Mouse (Mus musculus): ENCODE measurements around the gene Armc8. TPM values are rescaled to one million over a fixed set of nuclear protein-coding genes. Genes with fewer than 3 reads are reported as not detected.
A peak's percentile ranks its signal among the peaks of the same experiment; 100 is the strongest.

Gene Armc8
- polyA plus RNA-seq, 1 experiment from 2014 or later = 46.4 TPM

DNA sequence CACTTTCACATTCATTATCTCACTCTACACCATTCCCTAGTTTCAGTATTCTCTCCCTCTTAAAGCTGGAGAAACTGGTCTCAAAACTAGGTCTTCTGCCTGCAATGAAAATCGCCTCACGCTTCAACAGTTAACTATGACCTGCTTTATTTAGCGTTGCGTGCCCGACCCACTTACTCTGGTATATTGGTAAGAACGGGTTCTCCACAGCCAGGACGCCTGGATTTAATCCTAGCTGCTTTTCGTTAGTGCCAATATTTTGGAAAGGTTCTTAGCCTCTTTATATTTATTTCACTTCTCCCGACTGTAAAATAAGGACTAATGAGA lies 335 bp upstream of the Armc8 start:
- DNase-seq (ENCODE audit: low spot score) (no peak), ATAC-seq (ENCODE audit: low FRiP score) (peak; percentile 61; the same call in 1 of the 2 replicates)
- peak overlapping the region; percentile 35; the same call in 1 of the 2 replicates for H3K9ac ChIP-seq (ENCODE audit: low read depth, low read length)
- no peaks in the 10 kb centered on the region for H3K9me3 ChIP-seq (ENCODE audit: control insufficient read depth, low read length)
- no peaks in the 10 kb centered on the region for H3K27me3 ChIP-seq (ENCODE audit: control insufficient read depth, insufficient read depth, low read length)
- no peaks in the 10 kb centered on the region for H3K36me3 ChIP-seq (ENCODE audit: control insufficient read depth, insufficient read depth, low read length)
- WGBS = 2% methylated on average over 9 of the region's 9 CpGs
- H3K27ac ChIP-seq (ENCODE audit: low read depth, low read length) = peak overlapping the region; percentile 88; the same call in 1 of the 2 replicates
- H3K4me2 ChIP-seq (replicated peaks; ENCODE audit: low read depth, low read length) = peak overlapping the region; percentile 47
- H3K4me3 ChIP-seq (ENCODE audit: low read depth, low read length) = peak overlapping the region; percentile 87
- H3K4me1 ChIP-seq (replicated peaks; ENCODE audit: control insufficient read depth, insufficient read depth, low read length) = no peaks in the 10 kb centered on the region

DNA sequence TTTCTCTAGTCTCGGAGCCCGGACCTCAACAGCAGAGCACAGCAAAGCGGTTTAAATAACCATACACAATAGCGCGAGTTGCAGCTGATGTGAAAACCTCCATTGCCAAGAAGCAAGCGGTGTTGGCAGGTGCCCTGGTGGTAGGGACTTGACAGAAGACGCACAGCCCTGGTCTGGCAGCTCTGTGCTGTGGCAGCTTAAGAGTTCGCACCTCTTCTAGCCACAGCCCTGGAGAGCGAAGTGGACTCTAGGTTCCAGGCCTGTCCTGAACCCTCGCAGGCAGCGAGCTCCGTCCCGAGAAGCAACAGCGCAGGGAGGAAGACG lies 714 bp downstream of the Armc8 start:
- peak overlapping the region; percentile 87 for H3K4me3 ChIP-seq (ENCODE audit: low read depth, low read length)
- no peaks in the 10 kb centered on the region for H3K9me3 ChIP-seq (ENCODE audit: control insufficient read depth, low read length)
- H3K36me3 ChIP-seq (ENCODE audit: control insufficient read depth, insufficient read depth, low read length) = no peaks in the 10 kb centered on the region
- no peaks in the 10 kb centered on the region for H3K4me1 ChIP-seq (replicated peaks; ENCODE audit: control insufficient read depth, insufficient read depth, low read length)
- peak overlapping the region; percentile 59 for H3K4me2 ChIP-seq (replicated peaks; ENCODE audit: low read depth, low read length)
- DNase-seq (ENCODE audit: low spot score) = no peak
- peak; percentile 72; the same call in 1 of the 2 replicates for ATAC-seq (ENCODE audit: low FRiP score)
- peak overlapping the region; percentile 88 for H3K27ac ChIP-seq (ENCODE audit: low read depth, low read length)
- H3K9ac ChIP-seq (ENCODE audit: low read depth, low read length) = peak overlapping the region; percentile 85
- H3K27me3 ChIP-seq (ENCODE audit: control insufficient read depth, insufficient read depth, low read length) = no peaks in the 10 kb centered on the region
- WGBS = 4% methylated on average over 15 of the region's 15 CpGs

DNA sequence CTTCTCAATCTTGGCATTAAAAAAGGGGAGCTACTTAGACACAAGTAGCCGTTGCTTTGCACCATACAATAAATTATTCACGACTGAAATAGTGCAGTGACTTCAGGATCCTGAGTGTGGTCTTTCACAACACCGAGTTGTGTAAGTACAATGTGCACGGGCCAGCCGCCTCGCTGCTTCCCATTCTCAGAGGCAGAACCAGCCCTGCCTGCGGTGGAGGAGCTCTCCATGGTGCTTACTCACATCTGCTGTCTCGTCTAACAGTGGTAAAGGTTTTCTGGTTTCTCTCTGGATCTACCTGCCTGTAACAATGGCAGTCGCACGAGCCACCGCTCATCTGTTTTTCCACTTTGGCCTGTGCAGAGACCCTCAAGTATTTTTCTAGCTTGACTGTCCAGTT lies 5.0 kb downstream of the Armc8 start:
- H3K36me3 ChIP-seq (ENCODE audit: control insufficient read depth, insufficient read depth, low read length) = no peaks in the 10 kb centered on the region
- H3K27me3 ChIP-seq (ENCODE audit: control insufficient read depth, insufficient read depth, low read length) = no peaks in the 10 kb centered on the region
- no peak overlapping the region for H3K9ac ChIP-seq (ENCODE audit: low read depth, low read length)
- H3K4me2 ChIP-seq (replicated peaks; ENCODE audit: low read depth, low read length) = no peak overlapping the region
- H3K4me3 ChIP-seq (ENCODE audit: low read depth, low read length) = no peak overlapping the region
- no peak overlapping the region for H3K27ac ChIP-seq (ENCODE audit: low read depth, low read length)
- DNase-seq (ENCODE audit: low spot score) (peak; percentile 36), ATAC-seq (ENCODE audit: low FRiP score) (no peak)
- no peaks in the 10 kb centered on the region for H3K9me3 ChIP-seq (ENCODE audit: control insufficient read depth, low read length)
- H3K4me1 ChIP-seq (replicated peaks; ENCODE audit: control insufficient read depth, insufficient read depth, low read length) = no peaks in the 10 kb centered on the region
- 31% methylated on average over 11 of the region's 11 CpGs for WGBS

DNA sequence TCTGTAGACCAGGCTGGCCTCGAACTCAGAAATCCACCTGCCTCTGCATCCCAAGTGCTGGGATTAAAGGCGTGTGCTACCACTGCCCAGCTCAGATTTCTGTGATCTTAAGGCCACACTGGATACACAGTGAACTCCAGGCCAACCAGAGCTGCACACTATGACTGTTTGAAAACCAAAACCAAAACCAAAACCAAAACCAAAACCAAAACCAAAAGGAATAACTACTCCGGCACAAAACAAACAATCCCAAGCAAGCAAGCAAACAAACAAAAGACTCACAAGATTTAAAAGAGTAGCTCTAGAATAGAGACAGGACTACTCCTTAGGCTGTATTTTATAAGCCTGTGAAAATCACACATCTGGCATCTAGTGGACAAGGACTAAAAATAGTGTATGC lies 8.3 kb downstream of the Armc8 start:
- H3K27ac ChIP-seq (ENCODE audit: low read depth, low read length) = no peak overlapping the region
- ATAC-seq (ENCODE audit: low FRiP score) (no peak), DNase-seq (ENCODE audit: low spot score) (no peak)
- no peaks in the 10 kb centered on the region for H3K4me1 ChIP-seq (replicated peaks; ENCODE audit: control insufficient read depth, insufficient read depth, low read length)
- 87% methylated on average over 3 of the region's 3 CpGs for WGBS
- H3K4me2 ChIP-seq (replicated peaks; ENCODE audit: low read depth, low read length) = no peak overlapping the region
- no peaks in the 10 kb centered on the region for H3K27me3 ChIP-seq (ENCODE audit: control insufficient read depth, insufficient read depth, low read length)
- no peaks in the 10 kb centered on the region for H3K36me3 ChIP-seq (ENCODE audit: control insufficient read depth, insufficient read depth, low read length)
- H3K9me3 ChIP-seq (ENCODE audit: control insufficient read depth, low read length) = no peaks in the 10 kb centered on the region
- no peak overlapping the region for H3K9ac ChIP-seq (ENCODE audit: low read depth, low read length)
- H3K4me3 ChIP-seq (ENCODE audit: low read depth, low read length) = no peak overlapping the region

DNA sequence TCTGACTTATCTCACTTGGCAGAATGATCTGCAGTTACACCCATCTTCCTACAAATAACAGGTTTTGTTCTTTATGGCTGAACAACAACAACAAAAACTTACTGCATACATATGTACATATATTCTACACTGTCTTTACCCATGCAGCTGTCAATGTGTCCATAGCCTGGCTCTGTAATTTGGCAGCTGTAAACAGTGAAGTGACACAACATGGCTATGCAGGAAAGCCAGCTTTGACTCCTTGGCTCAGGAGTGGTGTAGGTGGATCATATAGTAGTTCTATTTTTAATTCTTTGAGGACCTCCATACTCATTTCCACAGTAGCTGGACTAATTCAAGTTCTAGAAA lies 9.2 kb downstream of the Armc8 start:
- no peak overlapping the region for H3K4me2 ChIP-seq (replicated peaks; ENCODE audit: low read depth, low read length)
- no peaks in the 10 kb centered on the region for H3K4me1 ChIP-seq (replicated peaks; ENCODE audit: control insufficient read depth, insufficient read depth, low read length)
- H3K4me3 ChIP-seq (ENCODE audit: low read depth, low read length) = no peak overlapping the region
- H3K27ac ChIP-seq (ENCODE audit: low read depth, low read length) = no peak overlapping the region
- DNase-seq (ENCODE audit: low spot score) (no peak), ATAC-seq (ENCODE audit: low FRiP score) (no peak)
- H3K9me3 ChIP-seq (ENCODE audit: control insufficient read depth, low read length) = no peaks in the 10 kb centered on the region
- no peak overlapping the region for H3K9ac ChIP-seq (ENCODE audit: low read depth, low read length)
- no peaks in the 10 kb centered on the region for H3K36me3 ChIP-seq (ENCODE audit: control insufficient read depth, insufficient read depth, low read length)
- no peaks in the 10 kb centered on the region for H3K27me3 ChIP-seq (ENCODE audit: control insufficient read depth, insufficient read depth, low read length)

DNA sequence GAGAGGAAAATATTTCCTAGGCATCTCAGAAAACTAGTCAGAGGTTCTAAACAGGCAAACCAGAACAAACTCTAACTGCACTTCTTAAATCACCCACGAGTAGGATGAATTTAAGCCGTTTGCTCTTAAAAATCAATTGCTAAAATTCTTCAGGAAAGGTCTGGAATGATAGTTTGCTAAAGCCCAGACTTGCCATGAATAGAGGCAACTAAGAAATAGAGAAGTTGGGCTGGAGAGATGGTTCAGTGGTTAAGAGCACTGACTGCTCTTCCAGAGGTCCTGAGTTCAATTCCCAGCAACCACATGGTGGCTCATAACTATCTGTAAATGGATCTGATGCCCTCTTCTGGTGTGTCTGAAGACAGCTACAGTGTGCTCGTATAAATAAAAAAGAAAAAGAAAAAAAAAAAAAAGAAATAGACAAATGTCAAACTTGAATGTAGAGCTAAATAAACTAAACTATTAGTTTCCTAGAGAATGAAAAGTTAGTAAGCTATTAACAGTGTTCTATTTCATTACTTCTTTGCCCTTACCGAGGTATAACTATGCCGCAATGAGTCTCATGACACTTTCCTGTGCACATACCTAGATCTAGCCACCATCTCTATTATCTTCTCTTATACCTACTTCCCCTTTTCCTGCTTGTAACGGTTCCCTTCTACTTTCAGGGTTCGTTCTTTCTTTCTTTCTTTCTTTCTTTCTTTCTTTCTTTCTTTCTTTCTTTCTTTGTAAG lies 9.7 kb downstream of the Armc8 start:
- Histone ChIP-seq H3K27me3 (ENCODE audit: control insufficient read depth, insufficient read depth, low read length) (no peaks in the 10 kb centered on the region), H3K4me3 (ENCODE audit: low read depth, low read length) (no peak overlapping the region), H3K9me3 (ENCODE audit: control insufficient read depth, low read length) (no peaks in the 10 kb centered on the region), H3K4me2 (replicated peaks; ENCODE audit: low read depth, low read length) (no peak overlapping the region), H3K9ac (ENCODE audit: low read depth, low read length) (no peak overlapping the region), H3K4me1 (replicated peaks; ENCODE audit: control insufficient read depth, insufficient read depth, low read length) (no peaks in the 10 kb centered on the region), H3K27ac (ENCODE audit: low read depth, low read length) (no peak overlapping the region), H3K36me3 (ENCODE audit: control insufficient read depth, insufficient read depth, low read length) (no peaks in the 10 kb centered on the region)
- WGBS = 91% methylated on average over 7 of the region's 7 CpGs
- DNase-seq (ENCODE audit: low spot score) (no peak), ATAC-seq (ENCODE audit: low FRiP score) (no peak)

DNA sequence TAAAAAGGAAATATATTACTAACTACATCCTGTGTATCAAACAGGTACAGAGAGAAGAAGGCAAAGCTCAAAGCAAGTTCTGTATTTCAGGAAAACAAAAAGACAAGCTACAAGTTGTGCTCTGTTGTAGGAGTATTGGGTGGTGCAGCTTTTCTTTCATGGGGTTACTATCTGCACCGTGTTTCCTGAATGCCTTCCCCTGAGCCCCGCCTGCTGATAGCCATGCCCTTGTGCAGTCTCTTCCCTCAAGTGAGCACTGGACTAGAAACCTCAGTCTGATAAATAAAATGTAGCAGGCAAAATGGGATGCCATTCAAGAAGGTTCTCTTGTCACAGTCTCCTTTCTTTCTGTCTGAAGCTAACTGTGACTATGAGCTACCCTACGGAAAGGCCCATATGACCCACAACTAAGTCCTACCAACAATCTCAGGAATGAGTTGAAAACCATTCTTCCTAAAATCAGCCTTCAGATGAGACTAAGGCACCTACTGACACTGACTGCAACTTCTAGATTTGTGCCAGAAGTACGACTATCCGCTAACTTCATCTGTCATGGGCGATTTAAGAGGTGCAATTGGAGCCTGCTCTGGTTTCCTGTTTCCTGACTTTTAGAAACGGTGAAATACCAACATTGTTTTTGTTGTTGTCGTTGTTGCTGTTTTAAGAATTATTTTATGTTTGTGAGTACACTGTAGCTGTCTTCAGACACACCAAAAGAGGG lies 11.0 kb downstream of the Armc8 start:
- no peak overlapping the region for H3K27ac ChIP-seq (ENCODE audit: low read depth, low read length)
- DNase-seq (ENCODE audit: low spot score) (no peak), ATAC-seq (ENCODE audit: low FRiP score) (no peak)
- H3K9ac ChIP-seq (ENCODE audit: low read depth, low read length) = no peak overlapping the region
- H3K4me2 ChIP-seq (replicated peaks; ENCODE audit: low read depth, low read length) = no peak overlapping the region
- H3K4me1 ChIP-seq (replicated peaks; ENCODE audit: control insufficient read depth, insufficient read depth, low read length) = no peaks in the 10 kb centered on the region
- no peaks in the 10 kb centered on the region for H3K36me3 ChIP-seq (ENCODE audit: control insufficient read depth, insufficient read depth, low read length)
- WGBS = 92% methylated on average over 8 of the region's 8 CpGs
- H3K9me3 ChIP-seq (ENCODE audit: control insufficient read depth, low read length) = no peaks in the 10 kb centered on the region
- H3K27me3 ChIP-seq (ENCODE audit: control insufficient read depth, insufficient read depth, low read length) = no peaks in the 10 kb centered on the region
- no peak overlapping the region for H3K4me3 ChIP-seq (ENCODE audit: low read depth, low read length)

DNA sequence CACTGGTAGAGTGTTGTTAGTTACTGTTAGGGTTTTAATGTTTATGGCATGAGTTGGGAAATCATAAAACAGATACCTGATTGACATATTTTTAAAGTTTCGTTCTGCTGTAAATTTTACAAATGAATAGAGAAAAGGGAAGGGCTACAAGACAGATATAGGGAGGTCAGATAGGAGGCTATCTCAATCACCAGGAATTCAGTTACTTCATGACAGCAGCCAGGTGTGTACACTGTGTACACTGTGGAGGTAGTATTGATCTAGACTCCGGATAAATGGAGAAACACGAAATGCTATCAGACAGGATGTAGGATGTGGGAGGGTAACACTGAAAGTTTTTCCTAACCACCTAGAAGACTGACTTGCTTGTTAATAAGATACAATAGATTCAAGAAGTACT lies 13.4 kb downstream of the Armc8 start:
- DNase-seq (ENCODE audit: low spot score) (no peak), ATAC-seq (ENCODE audit: low FRiP score) (no peak)
- no peak overlapping the region for H3K4me2 ChIP-seq (replicated peaks; ENCODE audit: low read depth, low read length)
- H3K4me3 ChIP-seq (ENCODE audit: low read depth, low read length) = no peak overlapping the region
- no peaks in the 10 kb centered on the region for H3K36me3 ChIP-seq (ENCODE audit: control insufficient read depth, insufficient read depth, low read length)
- no peaks in the 10 kb centered on the region for H3K4me1 ChIP-seq (replicated peaks; ENCODE audit: control insufficient read depth, insufficient read depth, low read length)
- H3K9ac ChIP-seq (ENCODE audit: low read depth, low read length) = no peak overlapping the region
- 93% methylated on average over 3 of the region's 3 CpGs for WGBS
- H3K27ac ChIP-seq (ENCODE audit: low read depth, low read length) = no peak overlapping the region
- H3K9me3 ChIP-seq (ENCODE audit: control insufficient read depth, low read length) = no peaks in the 10 kb centered on the region
- H3K27me3 ChIP-seq (ENCODE audit: control insufficient read depth, insufficient read depth, low read length) = no peaks in the 10 kb centered on the region

DNA sequence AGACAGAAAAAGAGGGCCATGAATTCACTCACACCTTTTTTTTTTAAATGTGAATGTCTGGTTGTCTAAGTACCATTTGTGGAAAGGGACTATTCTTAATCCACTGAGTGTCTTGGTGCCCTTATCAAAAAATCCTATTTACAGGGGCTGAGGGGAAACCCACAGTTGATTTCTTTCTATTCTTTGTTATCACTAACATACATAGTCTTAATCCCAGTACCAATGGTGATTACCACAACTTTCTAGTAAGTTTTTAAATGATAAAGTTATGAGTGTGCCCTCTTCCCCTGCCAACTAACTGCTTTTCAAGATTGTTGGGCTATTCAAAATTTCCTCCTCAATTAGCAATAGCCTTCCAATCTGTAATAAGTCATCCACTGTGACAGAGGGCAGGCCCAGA lies 14.6 kb downstream of the Armc8 start:
- ATAC-seq (ENCODE audit: low FRiP score) = no peak
- Histone ChIP-seq H3K27ac (ENCODE audit: low read depth, low read length) (no peak overlapping the region), H3K27me3 (ENCODE audit: control insufficient read depth, insufficient read depth, low read length) (no peaks in the 10 kb centered on the region), H3K4me2 (replicated peaks; ENCODE audit: low read depth, low read length) (no peak overlapping the region), H3K4me1 (replicated peaks; ENCODE audit: control insufficient read depth, insufficient read depth, low read length) (no peaks in the 10 kb centered on the region), H3K9ac (ENCODE audit: low read depth, low read length) (no peak overlapping the region), H3K4me3 (ENCODE audit: low read depth, low read length) (no peak overlapping the region), H3K9me3 (ENCODE audit: control insufficient read depth, low read length) (no peaks in the 10 kb centered on the region), H3K36me3 (ENCODE audit: control insufficient read depth, insufficient read depth, low read length) (no peaks in the 10 kb centered on the region)
- DNase-seq (ENCODE audit: low spot score) = no peak

Measured in hindbrain, embryonic 11.5 days (tissue).